Mouse (Mus musculus) megakaryocyte, embryonic 14.5 days (primary cell): ENCODE measurements around the gene Slc1a2.

Experiments used
- FLI1 ChIP-seq: IDR thresholded peaks from 2 replicates; pipeline ENCODE4 v1.6.1; 2012; ENCODE audit warnings: low read length, inconsistent platforms, mixed read lengths
- GATA1 ChIP-seq: IDR thresholded peaks from 3 replicates; pipeline ENCODE4 v1.6.1; 2012; ENCODE audit warnings: mixed read lengths, low read length, inconsistent platforms, borderline replicate concordance

- TF ChIP-seq FLI1: no peak
- no peak for TF ChIP-seq GATA1
Measured at GRCm38 (mm10) chr2:102775561-102775960, 117.1 kb downstream of the Slc1a2 start.
